Mouse (Mus musculus) adrenal gland, postnatal 25 days (tissue): ENCODE results near the gene Pfn2. TPM values are rescaled to one million over a fixed set of nuclear protein-coding genes. Genes with fewer than 3 reads are reported as not detected.
A peak's percentile ranks its signal among the peaks of the same experiment; 100 is the strongest.
"Not testable (repeated sequence)": the region's sequence is repeated elsewhere in the genome, so short reads cannot be mapped to it uniquely, and the experiment has no call there.

Experiments
- DNase-seq: peaks from one replicate; pipeline ENCODE4 v3.0.0; 2021; ENCODE audit warnings: mixed read lengths
- long read RNA-seq: library from polyadenylated mRNA; stranded (forward); transcript quantifications from one replicate; pipeline ENCODE4 v2.0.0, GENCODE M21; 2021
- total RNA-seq: library from RNA; stranded (reverse); gene quantifications from 2 replicates; pipeline ENCODE4 v1.2.3, GENCODE M21; 2021

Gene Pfn2
- total RNA-seq: 47.4 and 53.1 TPM in 2 replicates
- long read RNA-seq, transcript Pfn2-201 (3 exons, 2,342 nt): major isoform, 87 of 101 reads
- long read RNA-seq, partial matches to known transcripts: 0 of 101 reads
- long read RNA-seq, other reads (novel, unspliced or antisense): 10 of 101 reads

DNA sequence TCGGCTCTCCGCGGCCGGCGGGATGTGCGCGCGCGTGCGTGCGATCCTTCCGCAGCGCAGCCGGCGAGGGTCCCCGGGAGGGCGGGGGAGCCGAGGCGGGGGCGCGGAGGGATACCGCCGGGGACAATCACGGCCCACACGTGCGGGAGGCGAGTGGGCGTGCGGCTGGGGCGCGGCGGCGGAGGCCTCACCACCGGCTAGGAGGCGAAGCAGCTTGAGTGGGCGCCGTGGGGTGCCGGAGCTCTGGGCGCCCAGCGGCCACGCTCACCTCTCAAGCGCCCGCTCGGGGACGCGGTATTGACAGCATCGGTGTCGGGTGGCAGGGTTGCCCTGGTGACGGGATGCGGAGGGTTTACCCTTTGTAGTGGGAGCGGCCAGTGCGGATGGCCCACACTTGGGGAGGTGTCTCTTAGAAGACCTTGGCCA, at the start of gene Pfn2:
Pfn2 (minus strand) TSS at position 320 of the 426 bp plus-strand sequence.
- DNase-seq: peak; percentile 71

DNA sequence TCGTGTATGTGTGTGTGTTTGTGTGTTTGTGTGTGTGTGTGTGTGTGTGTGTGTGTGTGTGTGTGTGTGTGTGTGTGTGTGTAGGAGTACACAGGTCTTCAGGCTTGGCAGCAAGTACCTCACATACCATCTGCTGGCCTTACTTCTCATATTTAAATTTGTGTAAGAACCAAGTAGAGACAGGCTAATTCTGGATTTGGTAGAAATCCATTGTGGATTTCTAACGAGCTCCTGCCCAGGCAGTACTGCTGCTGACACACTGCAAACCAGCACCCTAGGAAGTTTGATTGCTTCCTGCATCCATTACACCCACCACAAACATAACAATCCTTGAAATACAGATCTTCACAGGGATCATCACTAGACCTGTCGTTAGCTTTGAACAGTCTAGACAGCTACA, 35.1 kb upstream of the Pfn2 start:
- DNase-seq: no peak

DNA sequence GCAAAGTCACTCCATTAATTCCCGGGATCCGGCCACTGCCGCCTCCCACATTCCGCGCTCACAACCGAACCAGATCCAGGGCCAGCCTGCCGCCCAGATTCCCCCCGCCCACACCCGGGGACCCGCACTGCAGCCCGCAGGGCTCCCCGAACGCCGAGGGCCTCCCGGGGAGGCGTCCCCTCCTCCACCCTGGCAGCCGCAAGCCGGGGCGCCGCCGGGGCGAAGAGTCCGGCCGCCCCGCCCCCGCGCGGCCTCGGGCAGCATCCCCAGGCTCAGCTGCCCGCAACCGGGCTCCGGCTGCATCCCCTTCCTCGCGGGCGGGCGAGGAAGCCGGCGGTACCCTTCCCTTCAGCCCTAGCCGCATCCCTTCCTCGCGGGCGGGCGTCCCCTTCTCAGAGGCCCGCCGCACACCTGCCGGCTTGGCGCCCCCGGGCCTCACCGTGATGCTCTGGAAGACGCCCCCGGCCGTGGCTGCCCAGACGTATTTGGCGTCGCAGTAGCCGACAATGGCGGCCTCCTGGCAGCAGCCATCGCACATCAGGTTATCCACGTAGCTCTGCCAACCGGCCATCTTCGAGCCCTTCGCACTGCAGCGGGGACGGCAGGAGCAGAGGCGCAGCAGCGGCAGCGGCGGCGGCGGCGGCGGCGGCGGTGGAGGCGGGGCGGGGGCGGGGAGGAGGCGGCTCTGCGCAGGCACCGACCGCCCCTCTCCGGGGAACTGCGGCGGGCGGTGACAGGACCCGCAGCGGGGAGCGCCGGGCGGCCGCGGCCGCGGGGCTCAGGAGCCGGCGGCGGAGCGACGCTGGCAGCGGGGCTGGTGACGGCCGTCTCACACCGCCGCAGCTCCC, 743 bp downstream of the Pfn2 start:
- peak; percentile 70 for DNase-seq

DNA sequence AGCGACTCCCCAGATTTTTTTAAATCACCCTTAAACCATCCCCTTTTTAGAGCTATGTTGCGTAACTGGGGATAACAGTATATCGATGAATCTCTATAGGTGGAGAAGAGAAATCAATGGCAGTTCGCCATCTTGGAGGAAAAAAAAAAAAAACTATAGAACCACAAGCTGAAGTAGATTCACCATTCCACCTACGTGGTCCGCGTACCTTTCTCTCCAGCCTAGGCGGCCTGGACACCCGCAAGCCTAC, 1.3 kb downstream of the Pfn2 start:
- no peak for DNase-seq

DNA sequence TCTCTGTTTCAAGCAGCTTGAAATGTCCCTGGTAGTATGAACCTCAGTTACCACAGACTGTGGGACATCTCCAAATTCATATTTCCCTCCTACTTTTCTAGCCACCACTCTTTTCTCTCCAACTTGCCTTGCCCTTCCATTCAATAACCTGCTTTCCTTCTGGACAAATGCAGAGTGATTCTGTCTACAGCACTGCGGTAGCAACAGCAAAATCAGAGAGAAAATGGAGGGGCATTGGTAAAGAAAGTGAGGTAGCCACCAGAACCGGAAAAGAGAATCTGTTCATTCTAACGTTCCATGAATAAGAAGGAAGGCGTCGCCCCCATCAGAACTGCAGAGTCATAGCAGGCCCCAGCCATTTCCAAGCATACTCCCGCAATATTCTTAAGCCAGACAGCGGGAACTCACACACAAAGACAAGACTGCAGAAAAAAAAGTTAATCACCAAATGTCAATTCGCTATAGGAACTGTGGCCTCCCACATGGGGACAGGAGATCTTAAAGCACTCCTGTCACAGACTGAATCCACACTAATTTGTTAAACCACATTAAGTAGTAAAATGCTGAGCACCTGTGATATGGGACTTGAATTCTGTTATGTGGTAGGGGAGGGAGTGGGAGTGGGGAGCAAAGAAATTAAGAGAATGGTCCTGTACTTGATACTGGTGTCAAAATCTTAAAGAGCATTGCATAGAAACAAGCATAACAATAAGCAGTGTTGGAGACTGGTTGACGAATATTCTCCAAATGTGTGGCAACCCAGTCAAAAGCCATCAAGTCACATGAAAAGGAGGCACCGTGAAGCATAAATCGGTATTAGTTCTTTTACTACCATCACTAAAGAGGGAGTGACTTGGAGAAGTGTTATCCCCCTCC, 1.9 kb downstream of the Pfn2 start:
- DNase-seq: no peak

DNA sequence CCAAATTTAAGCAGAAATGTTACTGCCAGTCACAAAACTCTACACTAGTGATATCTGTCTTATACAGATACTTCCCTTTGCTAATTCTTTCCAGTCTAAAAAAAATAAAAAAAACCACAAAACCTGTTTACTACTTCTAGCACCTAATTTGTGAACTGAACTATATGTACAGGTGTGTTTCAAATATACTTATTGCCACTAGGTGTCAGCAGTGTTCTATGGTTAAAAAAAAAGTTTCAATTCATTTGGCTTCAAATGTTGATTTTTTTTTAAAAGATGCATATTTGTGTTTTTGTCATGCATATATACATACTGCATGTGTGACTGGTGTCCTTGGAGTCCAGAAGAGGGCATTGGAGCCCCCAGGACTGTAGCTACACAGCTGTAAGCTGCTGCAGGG, 4.1 kb downstream of the Pfn2 start:
- no peak for DNase-seq

DNA sequence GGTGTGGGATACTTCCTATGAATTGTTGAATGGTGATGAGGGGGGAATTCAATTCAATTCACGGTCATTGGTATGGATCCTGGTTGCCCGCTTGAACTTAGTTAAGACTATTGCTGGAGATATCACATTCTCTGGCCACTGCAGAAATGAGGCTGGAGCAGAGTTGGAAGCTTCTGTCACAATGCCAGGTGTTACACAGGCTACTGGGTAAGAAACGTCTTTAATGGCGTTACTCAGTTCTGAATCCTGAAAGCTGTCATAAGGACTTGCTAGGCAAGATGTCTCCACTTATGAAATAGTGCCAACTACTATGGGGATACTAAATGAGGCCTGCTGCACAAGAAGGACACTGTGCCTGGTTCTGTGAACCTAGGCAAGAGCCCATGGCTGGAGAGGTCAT, 11.0 kb downstream of the Pfn2 start:
- DNase-seq: no peak

DNA sequence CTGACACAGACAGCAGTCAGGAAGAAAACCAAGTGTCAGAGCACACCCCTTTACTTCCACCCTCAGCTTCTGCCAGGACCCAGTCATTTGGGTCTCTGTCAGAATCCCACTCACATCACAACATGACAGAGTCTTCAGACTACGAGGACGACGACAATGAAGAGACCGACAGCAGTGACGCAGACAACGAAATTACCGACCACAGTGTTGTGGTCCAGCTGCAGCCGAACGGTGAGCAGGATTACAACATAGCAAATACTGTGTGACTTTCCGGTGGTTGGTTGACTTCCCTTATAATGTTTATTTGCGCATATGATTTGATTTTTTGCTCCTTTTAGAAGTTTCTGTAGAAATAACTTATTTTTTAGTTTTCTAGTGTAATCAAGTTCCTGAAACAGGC, 14.3 kb downstream of the Pfn2 start:
- DNase-seq: no peak

DNA sequence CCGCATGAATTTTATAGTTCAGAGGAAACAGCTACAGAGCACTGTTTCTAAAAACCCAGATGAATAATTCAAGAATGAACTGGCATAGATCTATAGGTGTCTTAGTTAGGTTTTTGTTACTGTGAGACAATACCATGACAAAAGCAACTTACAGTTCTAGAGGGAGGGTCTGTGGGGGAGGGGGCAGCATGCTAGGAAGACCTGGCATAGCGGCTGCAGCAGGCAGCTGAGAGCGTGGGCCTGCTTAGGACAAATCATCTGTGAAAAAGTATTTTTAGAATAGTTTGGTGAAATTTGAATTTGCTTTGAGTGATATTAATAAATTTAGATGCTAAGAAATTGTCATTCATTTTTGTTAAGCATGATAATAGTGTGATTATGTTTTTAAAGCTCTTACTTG, 22.0 kb downstream of the Pfn2 start:
- no peak for DNase-seq

DNA sequence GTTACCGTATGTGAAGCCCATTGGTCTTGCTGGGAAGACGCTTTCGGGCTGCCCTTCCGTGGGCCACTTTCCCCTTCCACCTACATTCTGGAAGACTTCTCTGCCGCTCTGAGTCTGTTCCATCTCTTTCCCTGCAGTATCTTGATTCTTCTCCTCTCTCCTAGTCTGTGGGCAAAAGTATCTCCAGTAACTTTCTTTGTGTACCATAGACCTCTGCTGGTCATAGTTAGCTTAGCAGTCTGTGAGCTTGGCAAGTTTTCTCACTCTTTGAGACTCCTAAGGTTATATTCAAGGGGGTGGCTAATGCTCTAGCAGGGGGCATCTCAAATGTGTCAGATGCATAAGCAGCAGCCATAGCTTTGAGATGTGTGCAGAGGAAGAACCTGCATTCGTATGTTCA, 32.4 kb downstream of the Pfn2 start:
- no peak for DNase-seq

DNA sequence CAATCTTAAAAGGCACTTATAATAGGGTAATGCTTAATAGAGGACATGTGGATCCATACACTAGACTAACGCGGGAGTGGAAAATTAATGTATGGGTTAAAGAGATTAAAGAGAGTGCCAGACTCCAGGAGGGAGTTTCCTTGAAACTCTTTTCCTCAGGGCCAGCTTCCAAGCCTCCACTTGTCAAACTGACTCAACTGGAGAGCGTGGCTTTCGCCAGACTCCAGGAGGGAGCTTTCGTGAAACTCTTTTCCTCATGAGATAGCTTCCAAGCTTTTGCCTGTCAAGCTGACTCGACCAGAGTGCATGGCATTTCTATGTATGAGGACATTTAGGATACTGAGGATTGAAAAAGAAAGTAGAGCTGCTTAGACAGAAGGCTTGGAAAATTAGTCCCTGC, 52.8 kb downstream of the Pfn2 start:
- not testable (repeated sequence) for DNase-seq

Other genes starting within 250 kb of the Pfn2 start
- 30.1 and 34.7 TPM in 2 replicates for gene Commd2, start 196.4 kb downstream of the Pfn2 start, total RNA-seq
- gene Ankub1, start 155.3 kb downstream of the Pfn2 start, total RNA-seq: not detected in 2 replicates
- gene Rnf13, start 112.0 kb downstream of the Pfn2 start, total RNA-seq: 90.6 and 118 TPM in 2 replicates